Mouse (Mus musculus) activated CD4-positive, CD25-positive, alpha-beta regulatory T cell, adult 4 months (primary cell): ENCODE data around the gene Ogdh. TPM values are rescaled to one million over a fixed set of nuclear protein-coding genes. Genes with fewer than 3 reads are reported as not detected.

Source experiments
- ATAC-seq: one replicate; pipeline ENCODE4 v1.8.0; 2017
- polyA plus RNA-seq, 2 experiments: library from polyadenylated mRNA; unstranded; fragments of 100-300 nt; shearing (Covaris generic); gene quantifications; one replicate each; pipeline ENCODE4 v1.2.1; 2017

Gene Ogdh
- polyA plus RNA-seq, 2 experiments from 2014 or later = 121 to 141 TPM

- ATAC-seq = no peak
Measured at GRCm38 (mm10) chr11:6296077-6296476, 4.6 kb downstream of the Ogdh start.

GRCm38 (mm10) chr11:6299435-6299834 lies 8.0 kb downstream of the Ogdh start:
- no peak for ATAC-seq

GRCm38 (mm10) chr11:6302793-6303192 lies 11.4 kb downstream of the Ogdh start:
- no peak for ATAC-seq

DNA sequence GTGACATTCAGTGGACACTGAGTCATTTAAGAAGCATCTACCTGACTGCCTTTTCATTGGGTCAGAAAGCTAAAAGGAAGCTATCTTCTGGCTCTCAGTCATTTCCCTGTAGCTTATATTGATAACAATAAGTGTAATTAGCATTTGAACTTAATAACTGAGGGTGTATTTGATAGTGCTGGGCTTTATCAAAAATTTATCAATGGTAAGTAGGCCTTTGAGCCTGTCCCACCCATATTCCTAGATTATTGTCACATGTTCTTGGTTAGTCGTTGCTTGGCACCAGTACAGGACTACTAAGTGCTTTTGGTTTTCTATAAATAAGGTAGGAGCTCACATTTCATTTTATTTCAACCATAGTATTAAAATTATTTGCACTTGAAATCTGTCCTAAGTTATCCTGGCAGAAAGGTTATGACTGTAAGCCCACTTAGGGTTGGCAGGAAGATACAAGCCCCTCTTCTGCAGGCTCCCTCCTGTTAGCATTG lies 14.6 kb downstream of the Ogdh start:
- ATAC-seq = no peak

DNA sequence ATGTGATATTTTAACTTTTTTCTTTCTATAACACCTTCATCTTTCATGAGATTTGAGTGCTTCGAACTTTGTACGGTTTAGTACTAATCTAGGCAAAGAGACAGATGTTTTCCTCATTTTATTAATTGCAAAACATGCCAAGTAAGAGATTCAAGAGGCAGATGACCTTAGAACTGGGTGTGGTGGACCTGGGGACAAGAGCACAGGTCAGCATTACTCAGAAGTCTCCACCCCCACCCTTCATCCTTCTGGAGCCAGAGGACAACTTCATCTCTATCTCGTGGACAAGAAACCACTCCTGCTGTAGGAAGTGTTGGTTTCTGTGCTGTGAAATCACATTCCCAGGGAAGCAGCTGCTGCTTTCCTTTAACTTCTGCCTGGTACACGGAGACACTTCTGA lies 16.7 kb downstream of the Ogdh start:
- no peak for ATAC-seq

GRCm38 (mm10) chr11:6313874-6314406 lies 22.5 kb downstream of the Ogdh start:
- no peak for ATAC-seq

- ATAC-seq = no peak
Measured at GRCm38 (mm10) chr11:6316821-6317220, 25.4 kb downstream of the Ogdh start.

DNA sequence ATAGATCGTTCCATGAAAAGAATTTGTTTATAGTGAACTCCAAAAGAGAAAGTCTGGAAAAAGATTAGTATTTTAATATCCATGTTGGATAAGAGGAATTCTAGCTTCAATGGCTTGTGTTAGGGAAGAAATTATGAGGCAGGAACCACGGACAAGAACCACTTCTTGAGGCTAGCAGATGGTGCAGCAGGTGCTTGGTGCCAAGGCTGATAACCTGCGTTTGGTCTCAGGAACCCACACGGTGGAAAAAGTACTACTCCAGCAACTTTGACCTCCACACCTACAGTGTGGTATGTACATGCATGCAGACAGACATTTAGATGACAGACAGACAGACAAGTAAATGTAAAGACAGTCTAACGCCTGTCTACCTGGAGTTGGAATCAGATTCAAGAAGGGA lies 27.1 kb downstream of the Ogdh start:
- ATAC-seq = no peak

- ATAC-seq = no peak
Measured at GRCm38 (mm10) chr11:6319374-6319773, 27.9 kb downstream of the Ogdh start.

DNA sequence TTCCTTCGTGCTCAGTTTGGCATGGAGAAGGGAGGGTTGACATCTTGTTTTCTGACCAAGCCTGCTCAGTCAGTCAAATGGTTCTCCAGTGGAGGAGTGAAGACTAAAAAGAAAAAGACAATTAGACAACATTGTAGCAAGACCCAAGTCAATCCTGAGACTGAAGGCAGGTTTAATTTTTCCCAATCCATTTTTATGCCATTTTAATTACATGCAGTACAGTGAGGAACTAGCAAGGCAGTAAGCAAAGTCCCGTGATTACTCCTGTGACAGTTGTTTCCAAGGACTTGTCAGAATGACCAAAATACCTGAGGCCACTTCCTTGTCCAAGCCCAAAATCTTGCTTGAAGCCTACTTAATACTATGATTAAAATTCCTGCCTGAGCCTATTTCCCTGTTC lies 30.7 kb downstream of the Ogdh start:
- no peak for ATAC-seq

DNA sequence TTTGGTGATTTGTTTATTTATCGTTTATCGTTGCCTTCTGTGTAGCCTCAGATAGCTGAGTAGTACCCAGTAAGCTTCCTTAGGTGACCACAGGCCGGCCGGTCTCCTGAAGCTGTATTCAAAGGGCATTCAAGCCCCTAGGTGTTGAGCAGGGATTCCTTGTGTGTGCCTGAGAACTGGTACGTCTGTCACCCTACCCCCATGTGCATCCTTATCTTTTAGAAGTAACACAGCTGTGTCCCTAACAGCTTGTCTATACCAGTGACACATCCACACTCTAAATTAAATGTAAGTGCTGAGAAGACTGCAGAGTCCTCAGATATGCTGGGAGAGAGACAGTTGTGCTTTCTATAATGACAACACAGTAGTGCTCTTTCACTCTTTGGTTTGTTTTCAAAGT lies 31.9 kb downstream of the Ogdh start:
- ATAC-seq = no peak

- ATAC-seq = no peak
Measured at GRCm38 (mm10) chr11:6331256-6331655, 39.8 kb downstream of the Ogdh start.

- ATAC-seq = no peak
Measured at GRCm38 (mm10) chr11:6332606-6333005, 41.2 kb downstream of the Ogdh start.

DNA sequence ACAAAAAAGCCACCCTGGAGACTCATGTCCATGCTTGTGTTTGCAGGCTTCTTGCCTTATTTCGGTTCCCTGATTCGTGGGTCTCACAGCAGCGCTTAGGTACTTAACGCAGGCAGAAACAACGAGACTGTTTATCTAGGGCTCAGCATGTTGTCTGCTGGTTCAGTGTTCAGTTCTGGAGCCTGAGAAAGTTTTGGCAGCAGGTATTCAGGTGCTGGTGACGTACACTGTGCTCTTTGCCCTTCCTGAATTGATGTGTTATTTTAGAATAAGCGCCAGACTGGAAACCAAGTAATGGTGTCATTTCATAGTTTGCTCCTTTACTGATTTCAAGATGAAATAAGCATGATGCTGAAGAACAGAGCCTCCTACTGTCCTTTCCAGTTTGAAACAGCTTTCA lies 42.0 kb downstream of the Ogdh start:
- no peak for ATAC-seq

DNA sequence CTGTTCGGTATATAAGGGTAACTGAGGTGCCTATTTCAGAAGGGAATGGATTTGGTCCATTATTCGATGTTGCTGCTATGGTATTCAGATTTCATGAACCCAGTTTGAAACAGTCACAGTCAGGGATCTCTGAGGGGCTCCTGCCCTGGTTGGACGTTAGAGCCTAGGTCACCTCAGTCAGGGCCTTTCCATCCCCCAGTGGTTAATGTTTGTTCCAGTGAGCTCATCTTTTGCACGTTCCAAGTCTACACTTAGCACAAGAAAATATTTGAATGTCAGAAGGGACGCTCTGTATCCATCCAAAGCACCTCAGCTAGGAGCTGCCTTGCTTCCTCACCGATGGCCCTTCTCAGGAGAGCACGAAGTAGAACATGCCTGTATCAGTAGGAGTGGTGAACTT lies 43.9 kb downstream of the Ogdh start:
- ATAC-seq = no peak

- ATAC-seq = no peak
Measured at GRCm38 (mm10) chr11:6336689-6337088, 45.3 kb downstream of the Ogdh start.

GRCm38 (mm10) chr11:6345956-6346355 lies 54.5 kb downstream of the Ogdh start:
- ATAC-seq = no peak

DNA sequence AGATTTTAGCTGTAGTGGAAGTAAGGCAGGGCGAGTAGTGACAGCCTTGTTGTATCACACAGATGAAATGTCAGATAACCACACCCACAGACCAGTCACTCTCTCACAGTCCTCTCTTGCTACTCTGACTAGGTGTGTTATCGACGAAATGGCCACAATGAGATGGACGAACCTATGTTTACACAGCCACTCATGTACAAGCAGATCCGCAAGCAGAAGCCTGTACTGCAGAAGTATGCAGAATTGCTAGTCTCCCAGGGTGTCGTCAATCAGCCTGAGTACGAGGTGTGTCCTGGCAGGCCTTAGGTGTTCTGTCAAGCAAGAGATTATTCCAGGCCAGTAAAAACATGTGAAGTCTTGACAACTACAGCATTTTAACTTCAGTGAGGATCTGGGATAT lies 55.5 kb downstream of the Ogdh start:
- no peak for ATAC-seq

- no peak for ATAC-seq
Measured at GRCm38 (mm10) chr11:6348681-6349200, 57.3 kb downstream of the Ogdh start.

- no peak for ATAC-seq
Measured at GRCm38 (mm10) chr11:6349586-6349985, 58.2 kb downstream of the Ogdh start.

DNA sequence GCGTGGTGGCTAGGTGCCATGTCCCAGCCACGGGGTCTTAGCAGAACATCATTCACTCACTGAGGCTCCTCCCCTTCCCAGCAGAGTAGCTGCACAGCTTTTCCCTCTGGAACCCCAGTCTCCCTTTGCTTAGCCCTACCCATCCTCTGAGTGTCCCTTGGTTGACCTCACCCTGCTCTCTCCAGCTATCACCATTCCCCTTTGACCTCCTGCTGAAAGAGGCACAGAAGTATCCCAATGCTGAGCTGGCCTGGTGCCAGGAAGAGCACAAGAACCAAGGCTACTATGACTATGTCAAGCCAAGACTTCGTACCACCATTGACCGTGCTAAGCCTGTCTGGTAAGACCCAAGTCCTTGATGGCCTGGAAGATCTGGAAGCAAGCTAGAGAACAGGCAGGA lies 63.7 kb downstream of the Ogdh start:
- ATAC-seq = no peak

- no peak for ATAC-seq
Measured at GRCm38 (mm10) chr11:6364581-6365275, 73.3 kb downstream of the Ogdh start.

DNA sequence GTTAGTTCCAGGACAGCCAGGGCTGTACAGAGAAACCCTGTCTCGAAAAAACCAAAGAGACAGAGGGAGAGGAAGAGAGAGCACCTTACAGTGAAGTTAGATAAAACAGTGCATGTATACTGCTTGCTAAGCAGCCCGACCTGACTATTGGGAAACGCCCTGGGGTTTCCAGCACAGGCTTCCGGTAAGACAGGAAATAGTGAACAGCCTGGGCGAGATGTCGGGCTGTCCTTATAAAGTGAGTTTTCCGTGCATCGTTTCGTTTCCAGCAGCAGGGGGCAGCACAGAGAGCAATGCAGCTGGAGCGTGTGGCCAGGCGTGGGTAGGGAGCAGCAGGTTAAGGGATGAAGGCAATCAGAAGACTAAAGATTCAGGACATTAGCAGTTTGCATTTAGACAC lies 74.5 kb downstream of the Ogdh start:
- peak; percentile 97 for ATAC-seq

GRCm38 (mm10) chr11:6366434-6366833 lies 75.0 kb downstream of the Ogdh start:
- no peak for ATAC-seq

GRCm38 (mm10) chr11:6367156-6367555 lies 75.7 kb downstream of the Ogdh start:
- ATAC-seq = no peak
